Mouse (Mus musculus) cortical plate, adult 2 months (tissue): ENCODE measurements around the gene Furin. TPM values are rescaled to one million over a fixed set of nuclear protein-coding genes. Genes with fewer than 3 reads are reported as not detected.
A peak's percentile ranks its signal among the peaks of the same experiment; 100 is the strongest.

Experiments
- H3K27ac ChIP-seq: fragments of 200-500 bp; 2 replicates; pipeline ENCODE4 v1.5.1; 2012; ENCODE audit warnings: low read length, control low read depth, inconsistent platforms; ENCODE audit not compliant: insufficient read depth
- H3K4me1 ChIP-seq: fragments of 200-500 bp; 2 replicates; pipeline ENCODE4 v1.6.1; 2011; ENCODE audit warnings: low read length; ENCODE audit not compliant: control insufficient read depth, insufficient read depth
- H3K4me3 ChIP-seq: fragments of 200-500 bp; 2 replicates; pipeline ENCODE4 v1.5.1; 2011; ENCODE audit warnings: mild to moderate bottlenecking, low read length, control low read depth; ENCODE audit not compliant: insufficient read depth
- CTCF ChIP-seq: fragments of 200-500 bp; IDR thresholded peaks from 2 replicates; pipeline ENCODE4 v1.5.1; 2011; ENCODE audit warnings: mild to moderate bottlenecking, control low read depth, low read length; ENCODE audit not compliant: insufficient read depth; ENCODE audit errors: extremely low read depth
- POLR2A ChIP-seq: fragments of 200-500 bp; IDR thresholded peaks from 2 replicates; pipeline ENCODE4 v1.6.1; 2011; ENCODE audit warnings: mild to moderate bottlenecking, low read length, control low read depth; ENCODE audit not compliant: insufficient read depth; ENCODE audit errors: extremely low read depth
- polyA plus RNA-seq: library from polyadenylated mRNA; depleted of rRNA; stranded (reverse); fragments of >200 nt; gene quantifications from 2 replicates; pipeline ENCODE4 v1.2.3, GENCODE M21; 2012

Furin gene
- polyA plus RNA-seq, 1 experiment = 19.9 TPM

- no peak overlapping the region for H3K4me3 ChIP-seq
- H3K27ac ChIP-seq = no peak overlapping the region
- peaks cover 7% of the 10 kb centered on the region for H3K4me1 ChIP-seq
- TF ChIP-seq POLR2A (no peak), CTCF (no peak)
These were observed 10.6 kb downstream of the Furin start for GRCm38 (mm10) chr7:80394600-80394999.

GRCm38 (mm10) chr7:80392119-80392518 is 13.1 kb downstream of the Furin start:
- TF ChIP-seq CTCF (no peak), POLR2A (no peak)
- Histone ChIP-seq H3K4me1 (no peaks in the 10 kb centered on the region), H3K4me3 (no peak overlapping the region), H3K27ac (no peak overlapping the region)

GRCm38 (mm10) chr7:80387633-80388543 is 17.3 kb downstream of the Furin start, which contains the start of gene Fes:
Gene Fes (minus strand): TSS chr7:80387946.
- Histone ChIP-seq H3K4me3 (peak within 1 kb of the TSS; percentile 27), H3K27ac (peak within 1 kb of the TSS; percentile 78; the same call in 1 of the 2 replicates), H3K4me1 (no peaks in the 10 kb centered on the region)
- no peak for TF ChIP-seq POLR2A
- TF ChIP-seq CTCF = no peak

- H3K4me3 ChIP-seq = peak overlapping the region; percentile 27
- no peak for TF ChIP-seq POLR2A
- TF ChIP-seq CTCF = no peak
- H3K4me1 ChIP-seq = no peaks in the 10 kb centered on the region
- H3K27ac ChIP-seq = 0 out of 2 replicates have a peak overlapping the region, but pooled peaks have one; percentile 78
These were observed 18.1 kb downstream of the Furin start for GRCm38 (mm10) chr7:80387033-80387632.

- Histone ChIP-seq H3K27ac (no peak overlapping the region), H3K4me1 (no peaks in the 10 kb centered on the region), H3K4me3 (no peak overlapping the region)
- TF ChIP-seq POLR2A (no peak), CTCF (peak; percentile 98)
These were observed 18.9 kb downstream of the Furin start for GRCm38 (mm10) chr7:80386235-80386930.

- H3K4me1 ChIP-seq = no peaks in the 10 kb centered on the region
- no peak for TF ChIP-seq CTCF
- no peak for TF ChIP-seq POLR2A
- no peak overlapping the region for H3K27ac ChIP-seq
- no peak overlapping the region for H3K4me3 ChIP-seq
These were observed 22.3 kb downstream of the Furin start for GRCm38 (mm10) chr7:80382919-80383318.

GRCm38 (mm10) chr7:80379531-80379930 is 25.7 kb downstream of the Furin start:
- Histone ChIP-seq H3K4me1 (no peaks in the 10 kb centered on the region), H3K27ac (no peak overlapping the region), H3K4me3 (no peak overlapping the region)
- TF ChIP-seq CTCF = no peak; the same call in 1 of the 2 replicates
- TF ChIP-seq POLR2A = no peak

GRCm38 (mm10) chr7:80377471-80377870 is 27.8 kb downstream of the Furin start:
- Histone ChIP-seq H3K27ac (no peak overlapping the region), H3K4me1 (no peaks in the 10 kb centered on the region), H3K4me3 (no peak overlapping the region)
- TF ChIP-seq POLR2A (no peak), CTCF (peak; percentile 94)

GRCm38 (mm10) chr7:80376192-80376591 is 29.0 kb downstream of the Furin start:
- Histone ChIP-seq H3K4me1 (no peaks in the 10 kb centered on the region; the same call in 1 of the 2 replicates), H3K27ac (no peak overlapping the region), H3K4me3 (no peak overlapping the region)
- TF ChIP-seq POLR2A (no peak), CTCF (no peak)
